Mouse (Mus musculus) thymus, postnatal 4 days (tissue): Measurements from ENCODE around the gene Glis2.

Experiments
- DNase-seq: peaks from one replicate; pipeline ENCODE4 v3.0.0; 2021

Glis2 gene

GRCm38 (mm10) chr16:4584438-4584837 lies 10.1 kb upstream of the Glis2 start:
- DNase-seq: no peak

- no peak for DNase-seq
Observed at GRCm38 (mm10) chr16:4585642-4586530, 8.6 kb upstream of the Glis2 start.

DNA sequence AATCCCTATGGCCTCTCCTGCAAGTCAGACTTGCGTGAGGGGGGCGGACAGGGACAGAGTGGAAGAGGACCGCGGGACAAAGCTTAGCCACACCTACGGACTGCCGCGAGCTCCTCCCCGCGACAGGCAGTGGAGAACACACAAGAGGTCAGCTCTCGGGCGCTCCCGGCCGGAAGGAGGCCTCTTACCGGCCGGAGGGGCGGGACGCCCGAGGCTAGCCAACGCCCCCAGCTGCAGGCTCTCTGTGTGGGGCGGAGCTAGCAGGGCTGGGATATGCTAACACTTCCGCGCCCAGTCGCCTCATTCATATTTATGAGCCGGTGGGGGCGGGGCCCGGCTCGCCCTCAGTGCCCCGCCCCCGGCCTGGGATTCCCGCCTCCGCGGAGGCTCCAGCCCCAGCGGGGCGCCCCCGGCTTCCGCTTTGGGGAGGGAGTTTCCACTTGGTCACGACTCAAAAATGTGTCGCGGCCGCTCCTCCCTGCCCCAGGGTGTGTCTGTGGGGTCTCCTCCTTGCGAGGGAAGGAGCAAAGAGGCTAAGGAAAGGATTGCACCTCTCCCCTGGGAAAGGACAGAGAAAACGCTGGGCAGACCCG lies 7.9 kb upstream of the Glis2 start:
- peak; percentile 98 for DNase-seq

- DNase-seq: no peak
Observed at GRCm38 (mm10) chr16:4587516-4588210, 6.8 kb upstream of the Glis2 start.

DNA sequence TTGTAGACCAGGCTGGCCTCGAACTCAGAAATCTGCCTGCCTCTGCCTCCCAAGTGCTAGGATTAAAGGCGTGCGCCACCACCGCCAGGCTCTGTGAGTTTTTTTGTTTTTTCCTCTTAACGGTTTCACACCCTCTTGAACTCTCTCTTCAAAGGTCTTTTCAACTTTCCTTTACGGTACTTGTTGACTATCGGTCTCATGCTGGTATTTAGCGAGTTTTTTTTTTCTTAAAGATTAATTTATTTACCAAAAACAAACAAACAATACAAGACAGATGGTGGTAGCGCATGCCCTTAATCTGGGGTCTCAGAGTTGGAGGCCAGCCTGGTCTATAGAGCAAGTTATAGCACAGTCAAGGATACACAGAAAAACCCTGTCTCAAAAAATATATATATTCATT lies 4.3 kb upstream of the Glis2 start:
- no peak for DNase-seq

GRCm38 (mm10) chr16:4592909-4593875 lies 1.3 kb upstream of the Glis2 start:
- peak; percentile 73 for DNase-seq

DNA sequence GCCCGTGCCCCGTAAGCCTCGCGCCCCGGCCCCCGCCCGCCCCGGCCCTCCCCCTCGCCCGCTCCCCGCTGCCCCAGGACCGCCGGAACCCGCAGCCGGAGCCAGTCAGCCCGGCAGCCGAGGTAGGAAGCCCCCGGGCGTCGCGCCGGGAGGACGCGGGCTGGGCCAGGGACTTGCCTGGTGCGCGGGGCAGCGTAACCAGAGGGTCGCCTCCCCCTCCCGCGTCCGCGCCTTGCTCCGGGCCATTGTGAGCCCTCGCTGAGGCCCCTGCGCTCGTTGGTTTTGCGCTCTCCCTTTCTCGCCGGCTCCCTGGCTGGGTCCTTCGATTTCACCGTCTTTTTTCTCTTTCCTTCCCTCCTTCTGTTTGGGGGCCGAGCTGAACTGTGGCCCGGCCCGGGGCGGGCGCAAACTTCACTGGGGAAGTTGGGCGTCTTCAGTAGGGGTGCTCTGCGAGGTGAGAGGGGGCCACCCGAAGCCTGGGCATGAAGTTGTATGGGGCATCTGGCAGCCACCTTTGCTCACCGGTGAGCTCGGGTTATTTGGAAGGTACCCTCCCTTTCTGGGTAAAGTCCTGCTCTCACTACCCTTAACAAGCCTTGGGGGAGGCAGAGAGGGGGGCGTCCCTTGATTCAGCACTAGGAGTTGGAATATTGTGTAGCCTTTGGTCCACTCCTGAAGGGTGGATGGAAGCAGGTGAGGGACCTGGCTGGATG lies 457 bp downstream of the Glis2 start:
- DNase-seq: no peak

GRCm38 (mm10) chr16:4595527-4595963 lies 1.0 kb downstream of the Glis2 start:
- DNase-seq: peak; percentile 32

DNA sequence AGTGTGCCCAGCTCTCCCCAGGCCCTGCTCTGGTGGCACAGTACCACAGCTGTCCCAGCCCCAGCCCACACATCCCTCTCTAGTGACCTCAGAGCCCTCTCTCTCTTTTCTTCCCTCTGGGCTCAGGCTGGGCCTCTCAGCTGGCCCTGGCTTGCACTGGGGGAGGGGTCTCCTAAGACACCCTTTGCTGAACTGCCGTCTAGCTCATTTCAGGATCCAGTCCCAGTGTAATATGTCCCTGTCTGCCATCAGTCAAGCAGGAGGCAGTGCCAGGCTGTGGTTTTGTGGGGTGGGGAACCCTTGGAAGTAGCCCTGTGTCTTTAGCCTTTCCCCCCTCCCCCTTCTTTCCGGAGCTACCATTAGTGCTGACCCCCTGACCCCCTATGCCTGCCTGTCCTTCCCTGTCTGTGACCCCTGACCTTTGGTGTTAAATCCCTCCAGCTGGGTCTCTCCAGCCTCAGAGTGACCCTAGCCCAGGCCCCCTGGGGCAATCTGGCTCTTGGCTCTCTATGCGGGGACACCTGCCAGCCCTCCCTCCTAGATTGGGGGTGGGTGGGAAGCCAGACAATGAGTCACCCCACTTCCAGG lies 1.7 kb downstream of the Glis2 start:
- no peak for DNase-seq

- DNase-seq: no peak
Observed at GRCm38 (mm10) chr16:4596836-4597235, 2.3 kb downstream of the Glis2 start.

DNA sequence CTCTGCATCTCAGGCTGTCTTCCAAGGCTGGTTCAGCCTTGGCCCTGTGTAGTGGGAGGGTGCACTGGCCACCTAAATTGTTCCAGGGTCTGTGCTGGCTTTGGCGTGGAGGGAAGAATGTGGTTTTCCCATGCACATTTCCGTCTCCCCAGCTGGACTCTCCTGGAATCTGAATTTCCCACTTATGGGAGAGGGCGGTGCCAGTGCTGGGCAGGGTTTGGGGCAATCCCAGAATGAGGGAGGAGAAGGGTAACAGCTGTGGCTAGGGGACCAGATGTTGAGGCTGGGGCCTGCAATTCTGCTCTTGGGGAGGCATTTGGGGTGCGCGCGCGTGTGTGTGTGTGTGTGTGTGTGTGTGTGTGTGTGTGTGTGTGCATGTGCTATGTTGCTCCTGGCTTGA lies 2.8 kb downstream of the Glis2 start:
- DNase-seq: no peak

- no peak for DNase-seq
Observed at GRCm38 (mm10) chr16:4598041-4598440, 3.5 kb downstream of the Glis2 start.

GRCm38 (mm10) chr16:4598891-4599543 lies 4.5 kb downstream of the Glis2 start:
- no peak for DNase-seq

GRCm38 (mm10) chr16:4599616-4600015 lies 5.1 kb downstream of the Glis2 start:
- DNase-seq: no peak

GRCm38 (mm10) chr16:4600701-4601310 lies 6.3 kb downstream of the Glis2 start:
- DNase-seq: no peak

DNA sequence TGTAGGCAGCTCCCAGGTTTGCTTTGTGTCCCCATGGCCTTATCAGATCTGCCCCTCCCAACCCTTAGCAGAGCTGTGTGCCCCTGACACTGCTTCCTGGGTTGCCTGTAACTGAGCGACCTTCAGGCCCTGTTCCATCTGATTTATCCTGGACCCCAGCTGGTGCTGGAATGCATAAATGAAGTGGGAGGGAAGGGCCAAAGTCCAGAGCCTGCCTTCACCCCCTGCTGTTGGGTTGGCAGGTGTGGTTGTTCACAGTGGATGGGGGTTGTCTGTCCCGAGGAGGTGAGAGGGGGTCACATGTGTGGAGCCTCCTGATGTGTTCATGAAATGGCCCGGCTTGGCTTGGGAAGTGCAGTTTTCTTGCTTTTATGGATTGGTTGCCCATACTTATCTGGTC lies 7.7 kb downstream of the Glis2 start:
- DNase-seq: no peak

DNA sequence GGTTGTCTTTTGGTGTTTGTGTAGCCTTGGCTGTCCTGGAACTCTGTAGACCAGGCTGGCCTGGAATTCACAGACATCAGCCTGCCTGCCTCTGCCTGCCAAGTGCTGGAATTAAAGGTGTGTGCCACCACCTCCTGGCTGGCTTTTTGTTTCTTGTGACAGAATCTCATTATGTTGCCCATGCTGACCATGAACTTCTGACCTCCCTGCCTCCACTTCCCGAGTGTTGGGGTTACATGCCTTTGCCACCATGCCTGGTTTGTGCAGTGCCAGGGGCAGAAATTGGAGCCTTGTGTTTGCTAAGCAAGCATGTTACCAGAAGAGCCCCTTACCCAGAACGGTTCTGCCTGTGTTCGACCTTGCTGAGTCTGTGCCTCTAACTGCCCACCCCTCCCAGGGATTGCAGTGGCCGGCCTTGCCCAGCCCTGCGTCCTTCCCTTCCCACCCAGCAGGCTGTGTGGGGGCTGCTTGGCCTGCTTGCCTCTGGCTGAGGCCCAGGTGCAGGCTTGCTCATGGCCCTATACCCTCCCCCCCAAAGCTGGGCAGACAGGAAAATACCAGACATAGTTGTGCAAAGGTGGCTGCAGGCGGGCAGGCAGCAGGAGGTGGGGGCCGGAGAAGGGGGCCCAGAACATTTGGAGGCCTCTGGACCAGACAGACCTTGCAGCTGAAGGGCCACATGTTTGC lies 8.4 kb downstream of the Glis2 start:
- no peak for DNase-seq

DNA sequence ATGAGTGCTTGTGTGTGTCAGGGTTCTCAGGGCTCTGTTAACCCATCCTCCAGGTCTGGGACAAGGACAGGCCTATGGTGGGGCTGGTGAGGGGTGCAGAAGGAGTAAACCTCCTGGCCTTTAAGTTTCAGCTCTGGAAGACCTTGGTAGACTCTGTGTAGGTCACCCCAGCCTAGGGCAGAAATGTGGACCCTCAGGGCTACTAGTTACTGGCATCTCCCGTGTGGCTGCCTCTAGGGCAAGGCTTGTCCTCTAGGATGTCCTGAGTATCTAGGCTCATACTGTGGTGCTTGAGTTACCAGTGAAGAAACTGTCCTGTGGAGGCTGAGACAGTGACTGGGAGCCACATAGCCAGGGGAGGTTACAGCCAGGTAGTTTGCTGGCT lies 8.9 kb downstream of the Glis2 start:
- no peak for DNase-seq

DNA sequence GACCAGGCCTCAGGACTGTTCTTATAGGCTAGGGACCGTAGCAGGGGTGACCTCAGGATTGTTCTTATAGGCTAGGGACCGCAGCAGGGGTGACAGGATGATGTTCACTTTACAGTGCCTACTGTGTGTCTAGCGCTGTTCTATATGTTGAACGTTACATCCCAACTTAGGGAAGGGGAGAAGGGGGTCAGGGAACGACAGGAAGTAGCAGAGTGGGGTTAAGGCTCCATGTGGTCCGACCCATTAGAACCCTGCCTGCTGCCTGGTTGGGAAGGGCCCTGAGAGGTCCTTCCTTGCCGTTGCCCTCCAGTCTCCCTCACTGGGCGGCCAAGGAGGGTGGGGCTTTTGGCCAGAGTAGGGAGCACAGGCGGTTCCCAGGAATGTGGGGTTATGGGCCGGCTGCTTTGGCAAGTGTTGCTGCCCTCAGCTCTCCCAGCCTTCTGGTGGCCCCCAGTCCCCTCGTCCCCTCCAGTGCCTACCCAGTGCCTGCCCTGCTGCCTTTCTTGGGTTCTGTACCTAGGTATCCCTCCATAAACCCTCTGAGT lies 9.9 kb downstream of the Glis2 start:
- DNase-seq: no peak
